Mouse (Mus musculus): ENCODE data around the gene Trpm3.

The Trpm3 gene

DNA sequence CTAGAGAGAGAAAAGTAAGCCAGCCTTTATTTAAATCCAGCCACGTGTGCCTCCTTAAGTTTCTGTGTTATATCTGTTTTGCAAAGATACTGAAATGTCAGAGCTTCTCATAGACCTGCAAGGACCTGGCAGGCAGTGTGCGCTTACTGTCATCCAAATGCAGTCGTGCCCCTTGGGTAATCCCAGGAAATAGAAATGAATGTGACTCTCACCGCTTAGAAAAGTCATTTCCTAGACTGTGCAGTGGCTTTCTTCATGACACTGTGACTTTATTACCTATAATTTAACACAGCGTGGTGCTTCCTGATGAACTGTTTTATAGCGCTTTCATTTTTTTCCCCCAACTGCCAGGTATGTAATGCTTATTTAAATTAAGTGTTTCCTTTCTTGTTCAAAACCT, 379.7 kb downstream of the Trpm3 start:
- no peak for DNase-seq

DNA sequence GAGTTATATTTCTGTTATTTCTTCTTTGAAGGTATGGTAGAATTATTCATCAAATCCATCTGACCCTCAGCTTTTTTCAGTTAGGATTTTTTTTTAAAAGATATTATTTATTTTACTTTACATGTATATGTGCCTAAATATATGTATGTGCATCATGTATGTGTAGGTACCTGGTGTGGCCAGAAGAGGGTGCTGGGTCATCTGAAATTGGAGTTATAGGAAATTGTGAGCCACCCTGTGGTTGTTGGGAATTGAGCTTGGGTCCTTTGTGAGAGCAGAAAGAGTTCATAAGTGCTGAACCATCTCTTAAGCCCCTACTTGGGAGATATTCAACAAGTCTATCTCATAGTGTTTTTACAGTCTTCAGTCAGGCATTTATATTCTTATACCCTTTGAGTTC, 389.1 kb downstream of the Trpm3 start:
- DNase-seq = no peak

DNA sequence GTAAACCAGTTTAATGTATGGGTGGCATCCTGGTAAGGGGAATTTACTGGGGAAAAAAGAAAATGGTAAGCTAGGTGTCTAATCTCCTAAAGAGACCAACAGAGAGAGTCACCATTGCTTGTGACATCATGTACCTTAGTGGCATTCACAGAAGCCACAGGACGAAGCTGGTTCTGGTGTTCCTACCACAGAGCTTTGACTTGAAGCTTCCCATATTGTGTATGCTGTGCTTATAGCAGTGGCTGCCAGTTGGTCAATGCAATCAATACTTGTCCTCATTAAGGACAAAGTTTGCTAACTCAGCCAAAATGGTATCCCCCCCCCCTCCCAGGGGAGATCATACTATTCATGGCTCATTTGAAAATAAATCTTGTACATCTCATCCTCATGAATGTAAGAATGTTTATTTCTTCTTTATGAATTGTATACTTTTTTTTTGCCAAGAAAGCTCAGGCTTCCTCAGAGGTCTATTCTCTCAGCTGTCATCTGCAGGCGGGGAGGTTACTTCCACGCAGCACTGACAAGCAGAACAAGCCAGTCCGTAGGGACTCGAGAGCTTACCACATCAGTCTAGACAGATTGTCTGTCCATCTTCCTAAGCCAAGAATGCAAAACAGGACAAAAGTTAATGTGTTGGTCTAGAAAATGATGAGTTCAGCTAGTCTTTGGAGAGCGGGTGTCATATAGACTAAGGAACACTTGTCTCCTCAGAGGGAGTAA, 404.3 kb downstream of the Trpm3 start:
- no peak for DNase-seq

DNA sequence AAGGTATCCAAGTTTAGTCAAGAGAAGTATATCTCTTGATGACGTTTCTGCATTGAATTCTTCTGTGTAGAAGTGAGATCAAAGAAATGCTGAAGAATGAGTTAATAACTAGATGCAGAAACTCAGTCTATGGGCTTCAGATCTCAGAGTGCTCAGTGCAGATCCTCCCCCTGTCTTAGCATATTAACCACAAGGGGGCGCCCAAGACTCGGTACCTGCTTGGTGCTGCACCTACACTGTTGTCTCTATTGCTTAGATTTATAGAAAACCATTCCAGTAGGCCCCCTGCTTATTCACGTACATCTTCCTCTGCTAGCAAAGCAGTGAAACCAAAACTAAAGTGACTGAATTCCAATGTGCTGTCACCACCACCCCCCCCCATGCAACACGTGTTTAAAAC, 413.3 kb downstream of the Trpm3 start:
- peak; percentile 86 for DNase-seq

DNA sequence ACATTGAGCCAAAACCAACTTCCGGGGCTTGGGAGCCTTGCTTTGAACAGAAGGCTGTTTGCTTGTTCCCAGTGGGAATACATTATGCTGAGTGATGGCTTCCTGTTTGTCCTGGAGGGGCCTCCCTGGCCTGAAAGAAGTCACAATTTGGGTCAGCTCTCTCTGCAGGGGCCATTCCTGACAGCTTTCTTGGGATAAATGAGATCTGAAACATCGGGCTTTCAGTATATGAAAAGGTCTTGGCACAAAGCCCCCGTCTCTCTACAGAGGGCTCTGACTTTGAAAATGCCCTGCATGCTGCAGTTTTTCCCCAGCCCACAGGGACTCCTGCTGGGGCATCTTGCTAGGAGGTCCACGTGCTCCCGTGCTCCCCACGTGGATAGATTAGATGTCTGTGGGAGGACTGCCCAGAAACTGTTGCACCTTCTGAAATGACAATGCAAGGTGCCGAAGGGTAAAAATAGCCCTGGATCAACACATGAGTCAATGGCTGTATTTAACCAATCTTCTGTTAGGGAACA, 415.6 kb downstream of the Trpm3 start:
- peak; percentile 93 for DNase-seq

DNA sequence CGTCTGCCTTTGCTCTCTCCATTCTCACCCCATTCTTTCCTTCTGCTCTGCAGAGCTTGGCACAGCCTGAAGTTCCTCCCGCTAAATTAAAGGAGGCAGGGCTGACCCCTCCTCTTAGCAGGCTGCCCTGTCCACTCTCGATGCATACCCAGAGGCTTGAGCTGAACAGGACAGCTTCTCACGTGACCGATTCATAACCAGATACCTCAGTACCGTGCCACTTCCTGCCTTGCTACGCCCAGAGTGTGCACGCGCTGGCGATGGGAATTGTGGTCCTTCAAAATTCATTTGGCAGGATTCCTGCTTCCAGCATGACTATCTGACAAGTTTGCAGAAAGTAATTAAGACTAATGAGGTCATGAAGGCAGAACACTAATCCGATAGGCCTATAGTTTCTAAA, 433.6 kb downstream of the Trpm3 start:
- DNase-seq = no peak

DNA sequence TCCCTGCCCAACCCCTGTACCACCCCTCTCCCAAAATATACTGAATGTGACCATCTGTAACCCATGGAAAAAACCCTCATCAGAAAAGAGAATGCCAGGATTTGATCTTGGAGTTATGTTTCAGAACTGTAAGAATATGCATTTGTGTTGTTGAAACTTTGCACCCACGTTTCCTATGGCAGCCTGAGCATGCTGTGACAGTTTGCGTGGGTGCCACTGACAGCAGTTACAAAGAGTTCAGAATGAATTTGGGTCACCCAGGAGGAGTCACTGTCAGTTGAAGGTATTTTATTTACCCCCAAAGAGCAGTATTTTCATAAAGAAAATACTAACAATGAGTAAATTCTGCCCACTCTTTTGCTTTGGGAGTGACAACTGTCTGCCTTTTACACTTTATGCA, 434.0 kb downstream of the Trpm3 start:
- DNase-seq = no peak

DNA sequence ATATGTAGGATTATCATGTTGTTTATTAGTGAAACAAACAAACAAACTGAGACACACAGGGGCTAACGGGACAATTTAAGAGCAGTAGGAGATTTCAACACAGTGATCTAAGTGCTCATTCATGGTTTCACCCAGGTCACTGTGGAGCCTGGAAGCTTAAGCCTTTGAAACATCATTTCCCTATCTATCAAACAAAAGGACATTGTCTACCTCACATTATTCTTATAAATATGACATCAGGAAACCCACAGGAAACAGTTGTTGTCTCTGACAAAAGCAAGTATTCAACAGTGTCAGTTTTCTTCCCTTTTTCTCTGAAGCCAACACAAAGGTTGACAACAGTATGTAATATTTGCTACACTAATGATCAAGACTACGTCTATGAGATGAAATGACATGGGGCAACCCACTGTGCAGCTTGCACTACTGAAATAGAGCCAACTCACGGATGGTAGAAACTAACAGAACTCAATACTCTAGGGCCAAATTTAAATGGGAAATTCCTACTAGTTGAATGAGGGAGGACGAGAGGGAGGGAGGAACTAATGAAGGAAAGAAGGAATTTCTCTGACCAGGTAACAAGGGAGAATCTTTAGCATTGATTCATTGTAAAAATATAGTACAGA, 443.4 kb downstream of the Trpm3 start:
- peak; percentile 65 for DNase-seq

DNA sequence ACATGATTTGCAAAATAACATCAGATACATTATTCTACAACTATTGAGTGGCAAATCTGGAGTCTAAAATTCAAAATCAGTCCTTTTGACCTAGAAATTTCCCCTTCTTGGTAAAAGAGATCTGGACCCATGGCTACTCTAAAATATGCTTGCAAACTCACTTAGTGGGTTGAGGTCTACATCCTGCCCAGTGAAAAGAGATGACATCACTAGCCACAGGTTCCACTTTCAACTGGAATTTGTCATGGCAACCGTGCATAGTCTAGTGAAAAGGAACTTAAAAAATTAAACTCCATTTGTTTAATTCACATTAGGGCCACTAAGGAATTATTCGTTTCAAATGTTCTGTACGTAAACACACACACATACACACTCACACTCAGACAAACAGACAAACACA, 455.6 kb downstream of the Trpm3 start:
- no peak for DNase-seq

DNA sequence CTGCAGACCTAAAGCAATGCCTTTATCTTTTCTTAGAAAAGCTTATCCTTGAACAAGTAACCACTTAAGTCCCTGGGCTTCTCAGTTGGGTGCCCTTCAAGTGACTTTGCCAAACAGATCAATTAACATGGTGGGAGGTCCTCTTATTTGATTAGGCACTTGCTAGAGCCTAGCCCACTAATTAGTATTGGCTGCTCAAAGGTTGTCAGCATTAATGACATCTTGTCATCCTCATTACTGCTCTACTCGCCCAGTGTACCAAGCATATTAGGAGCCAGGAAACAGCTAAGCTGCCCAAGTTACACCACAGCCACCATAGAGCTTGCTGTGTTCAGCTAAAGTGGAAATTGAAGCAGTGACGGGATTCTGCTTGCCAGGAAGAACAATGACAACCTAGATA, 456.4 kb downstream of the Trpm3 start:
- DNase-seq = no peak

DNA sequence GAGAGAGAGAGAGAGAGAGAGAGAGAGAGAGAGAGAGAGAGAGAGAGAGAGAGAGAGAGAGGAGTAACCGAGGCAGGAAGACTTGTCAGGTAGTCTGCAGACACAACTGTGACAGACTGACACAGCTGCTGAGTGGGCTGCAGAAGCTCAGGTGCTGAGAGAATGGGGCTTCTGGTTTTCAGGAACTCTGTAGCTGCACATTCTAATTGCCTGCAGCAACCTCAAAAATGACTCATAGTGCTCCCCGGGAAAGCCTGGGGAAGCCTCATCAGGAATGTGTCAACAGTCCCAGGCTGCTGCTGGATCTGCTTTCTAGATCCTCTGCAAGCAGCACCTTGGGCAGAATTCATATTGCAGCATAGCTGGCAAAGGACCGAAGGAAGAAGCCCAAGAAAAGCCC, 457.9 kb downstream of the Trpm3 start:
- DNase-seq = peak; percentile 44

DNA sequence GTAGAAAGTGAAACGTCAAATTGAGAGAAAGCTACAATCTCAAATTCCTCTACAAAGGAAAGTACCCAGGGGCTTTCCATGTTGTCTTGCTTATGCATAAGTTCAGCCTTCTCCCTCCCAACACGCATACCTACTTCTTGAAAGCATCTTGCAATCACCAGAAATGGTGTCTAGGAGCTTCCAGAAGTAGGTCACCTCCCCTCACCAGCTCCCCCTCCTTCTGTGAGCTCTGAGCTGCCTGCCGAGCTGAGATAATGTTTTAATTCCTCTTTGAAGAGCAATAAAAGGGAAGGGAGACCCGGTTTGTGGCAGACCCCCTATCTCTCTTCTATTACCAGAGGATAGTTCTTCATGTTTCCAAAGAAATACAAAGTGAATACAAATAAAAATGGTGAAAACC, 465.5 kb downstream of the Trpm3 start:
- peak; percentile 67 for DNase-seq

DNA sequence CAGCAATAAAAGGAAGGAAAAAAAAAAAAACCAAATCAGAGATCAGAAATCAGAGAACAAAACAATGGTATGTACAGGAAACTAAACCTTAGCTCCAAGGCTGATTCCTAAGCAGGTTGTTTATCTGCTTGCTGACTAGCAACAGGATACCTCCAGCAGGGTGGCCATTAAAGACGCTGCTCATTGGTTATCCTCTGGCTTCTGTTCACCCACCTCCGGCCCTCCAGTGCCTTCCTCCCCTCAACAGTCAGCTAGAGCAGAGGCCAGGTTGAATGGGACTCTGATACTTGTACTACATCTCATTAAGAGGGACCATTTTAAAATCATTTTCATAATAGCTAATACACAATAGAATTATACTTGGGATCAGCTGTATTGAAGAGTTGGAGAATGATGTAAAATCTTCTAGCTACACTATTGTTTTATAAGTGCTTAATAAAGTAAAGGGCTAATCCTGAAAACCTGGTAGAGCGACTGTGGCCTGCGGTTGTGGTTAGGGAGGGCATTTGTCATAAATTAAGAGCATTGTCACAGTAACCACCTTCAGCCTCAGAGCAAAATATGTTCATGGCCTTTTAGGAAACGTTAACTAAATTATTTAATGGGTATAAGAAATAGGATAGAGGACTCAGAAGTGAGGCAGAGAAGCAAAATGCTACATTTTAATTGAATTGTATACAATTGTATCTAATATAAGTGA, 469.3 kb downstream of the Trpm3 start:
- DNase-seq = no peak

DNA sequence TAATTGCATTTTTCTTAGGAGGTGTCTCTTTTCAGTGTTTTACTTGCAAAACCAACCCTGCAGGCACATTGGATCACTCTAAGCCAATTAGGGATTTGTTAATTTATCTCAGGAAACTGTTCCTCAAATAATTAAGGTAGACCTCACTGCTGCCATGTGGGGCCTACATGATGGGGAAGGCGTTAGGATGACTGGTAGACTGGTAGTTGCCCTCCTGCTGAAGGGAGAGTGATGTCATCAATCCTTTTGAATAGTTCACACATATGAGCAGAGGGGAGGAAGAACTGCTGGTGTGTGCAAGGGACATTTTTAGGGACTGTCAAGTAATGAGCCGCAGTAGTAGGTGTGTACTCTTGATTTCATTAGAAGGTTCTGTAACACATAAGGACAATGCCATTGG, 472.8 kb downstream of the Trpm3 start:
- no peak for DNase-seq

DNA sequence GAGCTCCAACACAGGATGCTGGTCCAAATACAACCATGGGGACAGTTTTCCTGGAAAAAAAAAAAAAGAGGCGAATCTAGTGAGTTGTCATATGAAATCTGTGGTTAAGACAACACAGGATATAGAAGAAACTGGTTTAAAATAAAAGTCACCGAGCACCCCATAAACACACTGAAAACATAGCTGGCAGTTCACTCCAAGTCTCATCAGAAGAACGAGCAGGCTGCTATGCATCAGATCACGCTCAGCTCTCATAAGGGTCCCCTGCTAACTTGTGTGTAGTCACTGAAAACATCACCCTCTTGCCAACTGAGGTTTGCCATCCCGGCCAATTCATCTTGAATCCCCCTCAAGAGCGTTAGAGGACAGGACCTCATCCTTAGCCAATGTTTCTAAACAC, 476.5 kb downstream of the Trpm3 start:
- DNase-seq = no peak

DNA sequence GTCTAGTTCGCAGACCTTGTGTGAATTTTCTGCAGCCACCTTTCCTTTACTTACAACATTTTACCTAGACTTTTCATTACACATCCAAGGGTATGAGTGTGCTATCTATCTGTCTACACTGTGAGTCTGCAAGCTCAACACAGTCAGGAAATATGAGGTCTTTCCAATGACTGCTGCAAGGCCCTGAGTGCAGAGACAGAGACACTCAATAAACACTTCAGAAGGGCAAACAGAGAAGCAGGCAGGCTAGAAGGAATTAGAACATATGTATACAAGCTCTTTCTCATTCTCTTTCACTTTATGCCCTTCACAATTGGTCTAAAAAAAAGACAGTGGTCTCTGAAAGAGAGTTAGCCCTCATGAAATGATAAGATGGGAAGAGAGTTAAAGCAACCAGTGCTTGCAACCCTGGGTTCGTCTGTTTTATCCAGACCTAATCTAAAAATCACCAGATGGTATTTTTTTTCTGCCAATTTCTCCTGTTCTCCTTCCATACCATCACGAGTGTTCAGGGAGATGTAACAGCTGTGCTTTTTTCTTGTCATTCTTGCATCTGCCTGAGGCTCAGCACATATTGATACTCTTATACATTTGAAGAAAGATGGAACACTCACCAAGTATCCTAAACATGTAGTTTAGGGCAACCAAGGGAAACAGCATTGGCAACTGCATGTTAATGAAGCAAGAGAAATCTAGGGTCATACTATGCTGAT, 486.1 kb downstream of the Trpm3 start:
- peak; percentile 66 for DNase-seq

DNA sequence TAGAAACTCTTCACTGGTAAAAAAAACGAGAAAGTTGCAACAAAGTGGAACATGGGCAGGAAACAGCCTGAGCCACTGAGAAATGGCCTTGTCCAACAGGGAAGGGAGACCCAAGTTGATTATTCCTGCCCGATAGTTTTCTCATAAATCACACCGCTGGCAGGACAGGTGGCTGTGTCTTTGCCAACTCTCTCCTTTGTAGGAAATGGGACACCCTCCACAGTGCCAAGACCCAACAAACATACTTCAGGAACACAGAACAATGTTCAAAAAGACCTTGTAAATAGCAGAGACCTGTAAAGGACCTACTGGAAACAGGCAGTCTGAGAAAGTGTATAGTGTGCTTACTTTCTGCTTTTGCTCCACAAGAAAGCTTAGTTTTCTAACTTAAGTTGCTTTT, 490.0 kb downstream of the Trpm3 start:
- peak; percentile 68 for DNase-seq

DNA sequence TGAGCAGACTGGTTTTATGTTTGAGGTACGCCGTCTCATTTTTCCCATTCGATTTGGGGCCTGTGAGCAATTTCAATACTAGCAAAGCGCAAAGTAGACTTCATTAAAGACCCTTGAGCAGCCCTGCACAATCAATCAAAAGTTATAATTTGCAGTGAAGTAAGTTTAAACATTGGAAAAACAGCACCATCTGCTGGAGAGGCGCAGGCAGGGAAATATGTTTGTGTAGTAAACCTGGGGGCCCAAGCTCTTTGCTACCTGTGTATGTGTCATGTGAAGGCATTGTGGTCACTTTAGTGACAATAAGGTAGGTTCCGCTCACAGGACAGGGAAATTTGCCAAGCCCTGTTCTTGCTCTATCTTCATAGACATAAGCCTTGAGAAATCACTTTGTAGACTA, 492.5 kb downstream of the Trpm3 start:
- peak; percentile 73 for DNase-seq

DNA sequence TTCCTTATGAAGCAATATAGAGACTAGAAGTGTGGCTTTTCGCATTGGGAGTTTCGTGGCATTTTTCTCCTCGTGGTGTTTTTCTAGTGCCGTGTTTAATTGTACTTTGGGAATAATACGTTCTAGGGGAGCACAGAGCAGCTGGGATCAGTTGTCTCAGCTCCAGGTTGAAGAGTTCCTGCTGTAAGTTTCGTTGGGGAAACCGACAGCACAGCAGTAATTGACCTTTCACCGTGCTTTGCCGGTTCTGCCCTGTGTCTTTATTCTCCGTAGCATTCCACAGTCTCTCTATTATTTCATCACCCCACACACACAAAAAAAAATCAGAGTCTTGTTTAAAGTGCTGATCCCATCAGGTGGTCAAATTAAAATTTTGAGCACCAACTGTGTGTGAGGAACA, 496.8 kb downstream of the Trpm3 start:
- DNase-seq = no peak

DNA sequence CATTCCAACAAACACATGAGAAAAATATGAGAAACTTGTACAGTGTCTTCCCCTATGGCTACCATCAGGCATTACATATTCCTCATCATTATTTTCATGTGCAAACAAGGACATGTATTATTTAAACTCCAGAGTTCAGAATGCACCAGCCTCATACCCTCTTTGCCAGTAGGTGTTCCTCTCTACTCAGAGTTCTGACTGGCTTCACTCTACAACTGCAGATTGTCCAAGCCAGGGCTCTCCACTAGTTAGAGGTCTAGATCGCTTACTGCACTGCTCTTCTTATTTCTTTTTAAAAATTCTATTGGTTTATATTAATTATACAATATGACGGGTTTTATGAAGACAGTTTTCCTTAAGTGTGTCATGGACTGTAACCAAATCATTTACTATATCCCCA, 498.9 kb downstream of the Trpm3 start:
- no peak for DNase-seq

DNA sequence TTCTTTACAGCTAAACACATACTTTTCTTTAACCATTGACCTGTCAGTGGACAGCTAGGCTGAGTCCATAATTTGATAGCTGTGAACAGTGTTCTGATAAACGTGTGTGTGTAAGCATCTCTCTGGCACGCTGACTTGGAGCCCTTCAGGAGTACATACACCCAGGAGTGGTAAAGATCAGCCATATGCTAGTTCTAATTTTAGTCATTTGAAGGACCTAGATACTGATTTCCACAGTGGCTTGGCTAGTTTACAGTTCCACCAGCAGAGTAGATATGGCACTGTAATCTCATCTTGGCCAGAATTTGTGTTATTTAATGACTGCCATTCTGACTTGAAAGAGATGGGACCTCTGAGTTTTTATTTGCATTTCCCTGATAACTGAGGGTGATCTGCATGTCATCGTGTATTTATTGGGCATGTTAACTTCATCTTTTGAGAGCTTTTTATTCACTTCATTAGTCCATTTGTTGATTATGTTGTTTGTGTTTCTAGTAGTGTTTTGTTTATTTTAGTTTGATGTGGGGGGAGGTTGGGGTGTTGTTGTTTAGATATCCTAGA, 499.6 kb downstream of the Trpm3 start:
- DNase-seq = peak; percentile 96

DNA sequence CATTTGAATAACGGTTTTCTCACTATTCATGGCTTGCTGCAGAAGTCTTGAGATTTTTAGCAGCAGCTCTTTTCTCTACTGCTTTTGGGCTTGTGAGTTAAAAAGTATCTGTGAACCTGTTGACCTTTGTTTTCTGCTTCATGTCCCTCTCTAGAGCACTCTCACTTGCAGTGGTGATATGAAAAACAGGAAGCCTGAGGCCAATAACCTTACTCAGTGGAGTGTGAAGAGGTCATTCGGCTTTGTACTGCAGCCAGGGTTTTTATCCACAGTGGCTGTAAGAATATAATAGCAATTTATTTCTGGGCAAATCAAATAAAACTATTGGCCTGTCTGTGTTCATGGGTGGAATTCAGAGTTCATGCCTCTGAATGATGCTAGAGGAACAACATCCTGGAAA, 503.3 kb downstream of the Trpm3 start:
- no peak for DNase-seq
